Mouse (Mus musculus): Measurements from ENCODE around the gene Cdk5rap2. TPM values are rescaled to one million over a fixed set of nuclear protein-coding genes. Genes with fewer than 3 reads are reported as not detected.

Gene Cdk5rap2
- polyA plus RNA-seq, 1 experiment: 73.1 TPM

DNA sequence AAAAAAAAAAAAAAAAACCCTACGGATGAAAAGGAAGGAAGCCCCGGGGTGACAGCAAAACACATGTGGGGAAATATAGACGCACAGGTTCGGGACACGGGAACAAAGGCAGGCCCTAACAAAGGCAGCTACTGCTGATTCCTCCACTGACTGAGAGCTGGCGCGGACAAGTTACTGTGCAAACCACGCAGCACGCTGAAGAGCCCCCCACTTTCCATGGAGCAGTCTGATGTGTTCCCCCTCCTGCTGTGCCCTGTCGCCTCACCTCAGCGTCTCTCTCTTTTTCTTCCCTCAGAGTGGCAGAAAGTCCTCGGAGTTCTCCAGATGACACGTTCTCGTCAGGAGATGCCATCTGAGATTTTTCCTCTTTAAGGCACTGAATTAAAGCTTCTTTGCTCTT, 55.8 kb downstream of the Cdk5rap2 start:
- H3K36me3 ChIP-seq (ENCODE audit: control insufficient read depth, insufficient read depth, low read length): peaks cover 3% of the 10 kb centered on the region
- H3K27ac ChIP-seq (ENCODE audit: control insufficient read depth, insufficient read depth, low read depth, low read length): no peak overlapping the region
- TF ChIP-seq POLR2A (IDR thresholded peaks at IDR 0.05; ENCODE audit: control insufficient read depth, low read depth, low read length) (no peak), CTCF (IDR thresholded peaks at IDR 0.05; ENCODE audit: control insufficient read depth, insufficient read depth, insufficient replicate concordance, low read depth, low read length) (no peak)
- H3K4me3 ChIP-seq (ENCODE audit: control insufficient read depth, low read depth, low read length): no peak overlapping the region
- no peaks in the 10 kb centered on the region for H3K27me3 ChIP-seq (ENCODE audit: control insufficient read depth, insufficient read depth, low read length)
- H3K4me1 ChIP-seq (ENCODE audit: control insufficient read depth, insufficient read depth, low read length): no peaks in the 10 kb centered on the region

DNA sequence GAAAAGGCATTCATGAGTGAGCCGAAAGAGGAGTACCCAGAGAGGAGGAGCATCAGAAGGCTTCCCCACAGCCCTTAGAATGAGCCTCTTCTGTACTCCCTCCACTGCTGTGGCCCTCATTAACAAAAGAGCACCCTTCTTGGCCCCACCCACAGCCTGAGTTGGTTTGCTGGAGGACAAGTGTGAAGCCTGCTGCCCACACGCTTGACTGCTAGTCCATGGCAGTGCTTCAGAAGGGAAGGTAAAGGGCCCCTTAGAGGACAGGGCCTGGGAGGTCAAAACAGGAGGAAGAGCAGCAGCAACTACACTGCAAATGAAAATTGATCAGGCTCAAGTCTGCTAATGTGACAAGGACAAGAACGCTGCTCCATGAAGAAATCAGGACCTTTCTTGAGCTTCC, 56.6 kb downstream of the Cdk5rap2 start:
- H3K4me1 ChIP-seq (ENCODE audit: control insufficient read depth, insufficient read depth, low read length): no peaks in the 10 kb centered on the region
- no peaks in the 10 kb centered on the region for H3K27me3 ChIP-seq (ENCODE audit: control insufficient read depth, insufficient read depth, low read length)
- peaks cover 2% of the 10 kb centered on the region for H3K36me3 ChIP-seq (ENCODE audit: control insufficient read depth, insufficient read depth, low read length)
- no peak for TF ChIP-seq POLR2A (IDR thresholded peaks at IDR 0.05; ENCODE audit: control insufficient read depth, low read depth, low read length)
- TF ChIP-seq CTCF (IDR thresholded peaks at IDR 0.05; ENCODE audit: control insufficient read depth, insufficient read depth, insufficient replicate concordance, low read depth, low read length): no peak
- H3K27ac ChIP-seq (ENCODE audit: control insufficient read depth, insufficient read depth, low read depth, low read length): no peak overlapping the region
- no peak overlapping the region for H3K4me3 ChIP-seq (ENCODE audit: control insufficient read depth, low read depth, low read length)

DNA sequence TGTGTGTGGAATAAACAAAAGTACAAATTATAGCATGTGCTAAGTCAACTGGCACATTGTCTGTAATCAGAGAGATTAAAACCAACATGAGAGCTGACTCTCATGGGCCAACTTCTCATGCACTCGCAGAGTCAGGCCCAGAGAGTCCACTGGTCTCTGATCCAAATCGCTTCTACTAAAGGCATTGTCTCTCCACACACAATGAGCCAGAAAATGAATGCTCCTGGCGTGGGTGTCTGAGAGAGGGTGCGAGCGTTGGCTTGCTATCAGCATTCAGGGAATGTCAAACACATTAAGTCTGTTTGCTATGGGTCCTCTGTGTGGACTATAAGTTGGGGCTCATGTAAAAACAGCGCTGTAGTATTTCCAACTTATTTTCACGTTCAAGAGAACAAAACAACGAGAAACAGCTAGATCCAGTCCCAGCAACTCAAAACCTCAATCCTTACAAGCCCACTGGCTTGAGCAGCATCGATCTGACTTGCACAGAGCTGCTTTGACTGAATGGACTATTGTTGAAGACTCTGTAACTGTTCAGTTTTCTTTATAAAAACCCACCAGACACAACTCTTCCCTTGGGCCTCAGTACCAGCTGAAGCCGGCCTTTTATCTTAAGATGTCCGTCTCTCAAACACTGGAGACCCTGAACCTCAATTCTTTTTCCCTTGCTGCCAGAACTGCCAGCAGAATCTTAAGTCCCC, 74.6 kb downstream of the Cdk5rap2 start:
- no peaks in the 10 kb centered on the region for H3K4me1 ChIP-seq (ENCODE audit: control insufficient read depth, insufficient read depth, low read length)
- peaks cover 1% of the 10 kb centered on the region; the same call in 1 of the 2 replicates for H3K36me3 ChIP-seq (ENCODE audit: control insufficient read depth, insufficient read depth, low read length)
- TF ChIP-seq CTCF (IDR thresholded peaks at IDR 0.05; ENCODE audit: control insufficient read depth, insufficient read depth, insufficient replicate concordance, low read depth, low read length) (no peak), POLR2A (IDR thresholded peaks at IDR 0.05; ENCODE audit: control insufficient read depth, low read depth, low read length) (no peak)
- H3K27me3 ChIP-seq (ENCODE audit: control insufficient read depth, insufficient read depth, low read length): no peaks in the 10 kb centered on the region
- H3K4me3 ChIP-seq (ENCODE audit: control insufficient read depth, low read depth, low read length): no peak overlapping the region
- no peak overlapping the region for H3K27ac ChIP-seq (ENCODE audit: control insufficient read depth, insufficient read depth, low read depth, low read length)

DNA sequence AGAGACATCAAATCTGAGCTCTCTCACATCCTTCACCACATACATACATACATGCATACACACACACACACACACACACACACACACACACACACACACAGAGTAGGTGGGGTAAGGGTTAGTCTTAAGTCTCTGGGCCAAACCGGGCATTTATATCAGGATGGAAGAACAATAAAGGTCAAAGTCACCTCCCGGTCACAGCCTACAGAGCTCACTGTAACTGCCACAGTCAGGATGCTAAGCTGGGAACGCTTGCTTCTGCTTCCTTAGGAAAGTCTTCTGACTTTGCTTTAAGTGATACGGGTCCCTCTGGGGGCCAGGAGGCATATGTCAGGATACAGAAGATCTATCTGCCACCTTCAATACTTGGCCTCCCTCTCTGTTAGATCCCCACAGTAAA, 75.2 kb downstream of the Cdk5rap2 start:
- no peak overlapping the region for H3K27ac ChIP-seq (ENCODE audit: control insufficient read depth, insufficient read depth, low read depth, low read length)
- H3K36me3 ChIP-seq (ENCODE audit: control insufficient read depth, insufficient read depth, low read length): peaks cover 1% of the 10 kb centered on the region; the same call in 1 of the 2 replicates
- no peak for TF ChIP-seq CTCF (IDR thresholded peaks at IDR 0.05; ENCODE audit: control insufficient read depth, insufficient read depth, insufficient replicate concordance, low read depth, low read length)
- TF ChIP-seq POLR2A (IDR thresholded peaks at IDR 0.05; ENCODE audit: control insufficient read depth, low read depth, low read length): no peak
- no peaks in the 10 kb centered on the region for H3K27me3 ChIP-seq (ENCODE audit: control insufficient read depth, insufficient read depth, low read length)
- no peak overlapping the region for H3K4me3 ChIP-seq (ENCODE audit: control insufficient read depth, low read depth, low read length)
- no peaks in the 10 kb centered on the region for H3K4me1 ChIP-seq (ENCODE audit: control insufficient read depth, insufficient read depth, low read length)

DNA sequence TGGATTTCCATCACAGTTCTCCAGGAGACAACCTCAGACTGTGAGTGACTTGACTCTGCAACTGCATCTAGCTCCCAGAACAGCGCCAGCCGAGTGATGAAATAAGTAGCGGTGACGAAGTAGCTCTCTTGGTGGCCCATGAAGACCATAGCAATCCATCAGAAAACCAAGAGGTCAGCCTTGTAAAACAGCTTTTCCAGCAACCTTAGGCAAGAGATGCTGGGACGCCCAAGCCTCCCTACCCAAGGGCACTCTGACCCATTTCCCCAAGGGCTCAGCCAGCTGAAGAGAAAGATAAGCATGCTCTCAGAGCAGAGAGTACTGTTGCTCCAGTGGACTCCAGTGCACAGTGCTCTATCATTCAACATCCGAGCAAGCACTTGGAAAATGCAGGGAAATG, 77.3 kb downstream of the Cdk5rap2 start:
- TF ChIP-seq CTCF (IDR thresholded peaks at IDR 0.05; ENCODE audit: control insufficient read depth, insufficient read depth, insufficient replicate concordance, low read depth, low read length) (no peak), POLR2A (IDR thresholded peaks at IDR 0.05; ENCODE audit: control insufficient read depth, low read depth, low read length) (no peak)
- Histone ChIP-seq H3K27me3 (ENCODE audit: control insufficient read depth, insufficient read depth, low read length) (no peaks in the 10 kb centered on the region), H3K27ac (ENCODE audit: control insufficient read depth, insufficient read depth, low read depth, low read length) (no peak overlapping the region), H3K4me3 (ENCODE audit: control insufficient read depth, low read depth, low read length) (no peak overlapping the region), H3K36me3 (ENCODE audit: control insufficient read depth, insufficient read depth, low read length) (no peaks in the 10 kb centered on the region), H3K4me1 (ENCODE audit: control insufficient read depth, insufficient read depth, low read length) (no peaks in the 10 kb centered on the region)

DNA sequence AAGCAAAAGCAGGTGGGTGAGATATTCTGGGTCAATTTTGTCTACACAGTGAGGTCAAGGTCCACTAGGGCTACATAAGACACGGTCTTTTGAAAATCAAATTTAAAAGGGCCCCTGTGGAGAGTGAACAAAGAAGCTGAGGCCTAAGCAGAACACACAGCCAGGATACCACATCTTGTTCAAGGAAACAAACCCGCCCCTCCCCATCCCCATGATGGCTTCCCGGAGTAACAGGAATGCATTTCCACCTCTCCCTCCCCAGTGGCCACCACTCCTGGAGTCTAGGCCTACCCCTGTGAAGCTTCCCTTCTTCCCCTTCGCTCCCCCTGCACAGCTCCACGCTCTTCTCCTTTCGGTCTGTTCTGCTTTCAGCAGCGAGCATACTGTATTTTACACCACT, 77.7 kb downstream of the Cdk5rap2 start:
- H3K27me3 ChIP-seq (ENCODE audit: control insufficient read depth, insufficient read depth, low read length): no peaks in the 10 kb centered on the region
- no peak overlapping the region for H3K4me3 ChIP-seq (ENCODE audit: control insufficient read depth, low read depth, low read length)
- H3K36me3 ChIP-seq (ENCODE audit: control insufficient read depth, insufficient read depth, low read length): no peaks in the 10 kb centered on the region
- H3K4me1 ChIP-seq (ENCODE audit: control insufficient read depth, insufficient read depth, low read length): no peaks in the 10 kb centered on the region
- no peak for TF ChIP-seq CTCF (IDR thresholded peaks at IDR 0.05; ENCODE audit: control insufficient read depth, insufficient read depth, insufficient replicate concordance, low read depth, low read length)
- no peak for TF ChIP-seq POLR2A (IDR thresholded peaks at IDR 0.05; ENCODE audit: control insufficient read depth, low read depth, low read length)
- no peak overlapping the region for H3K27ac ChIP-seq (ENCODE audit: control insufficient read depth, insufficient read depth, low read depth, low read length)

DNA sequence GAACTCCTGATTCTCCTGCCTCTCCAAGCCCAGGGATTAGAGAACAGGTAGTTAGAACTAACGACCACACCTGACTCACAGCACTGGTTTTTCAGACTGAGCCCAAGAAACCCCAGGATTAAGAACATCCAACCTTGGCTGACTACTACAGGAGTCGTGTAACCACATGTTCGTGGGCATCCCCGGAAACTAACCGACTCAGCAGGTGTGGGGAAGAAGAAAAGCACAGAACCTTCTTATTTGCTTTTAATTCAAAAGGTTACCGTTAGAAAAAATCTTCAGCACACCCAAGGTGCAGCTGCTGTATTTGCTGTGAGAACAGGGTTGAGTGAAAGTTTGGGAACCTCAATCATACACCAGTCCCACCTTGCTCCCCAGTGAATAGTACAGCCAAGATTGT, 79.1 kb downstream of the Cdk5rap2 start:
- no peak overlapping the region for H3K4me3 ChIP-seq (ENCODE audit: control insufficient read depth, low read depth, low read length)
- no peaks in the 10 kb centered on the region for H3K4me1 ChIP-seq (ENCODE audit: control insufficient read depth, insufficient read depth, low read length)
- no peaks in the 10 kb centered on the region for H3K36me3 ChIP-seq (ENCODE audit: control insufficient read depth, insufficient read depth, low read length)
- H3K27ac ChIP-seq (ENCODE audit: control insufficient read depth, insufficient read depth, low read depth, low read length): no peak overlapping the region
- TF ChIP-seq CTCF (IDR thresholded peaks at IDR 0.05; ENCODE audit: control insufficient read depth, insufficient read depth, insufficient replicate concordance, low read depth, low read length) (no peak), POLR2A (IDR thresholded peaks at IDR 0.05; ENCODE audit: control insufficient read depth, low read depth, low read length) (no peak)
- H3K27me3 ChIP-seq (ENCODE audit: control insufficient read depth, insufficient read depth, low read length): no peaks in the 10 kb centered on the region
